Mouse (Mus musculus) ES-E14 (cell line): Measurements from ENCODE around the gene Dzip1.

Experiments used
- CHD2 ChIP-seq: IDR thresholded peaks from 2 replicates; pipeline ENCODE4 v1.6.1; 2014; ENCODE audit warnings: mild to moderate bottlenecking, low read depth, low read length, inconsistent platforms
- ZNF384 ChIP-seq: IDR thresholded peaks from 2 replicates; pipeline ENCODE4 v1.6.1; 2012; ENCODE audit warnings: low read depth, low read length, inconsistent platforms

DNA sequence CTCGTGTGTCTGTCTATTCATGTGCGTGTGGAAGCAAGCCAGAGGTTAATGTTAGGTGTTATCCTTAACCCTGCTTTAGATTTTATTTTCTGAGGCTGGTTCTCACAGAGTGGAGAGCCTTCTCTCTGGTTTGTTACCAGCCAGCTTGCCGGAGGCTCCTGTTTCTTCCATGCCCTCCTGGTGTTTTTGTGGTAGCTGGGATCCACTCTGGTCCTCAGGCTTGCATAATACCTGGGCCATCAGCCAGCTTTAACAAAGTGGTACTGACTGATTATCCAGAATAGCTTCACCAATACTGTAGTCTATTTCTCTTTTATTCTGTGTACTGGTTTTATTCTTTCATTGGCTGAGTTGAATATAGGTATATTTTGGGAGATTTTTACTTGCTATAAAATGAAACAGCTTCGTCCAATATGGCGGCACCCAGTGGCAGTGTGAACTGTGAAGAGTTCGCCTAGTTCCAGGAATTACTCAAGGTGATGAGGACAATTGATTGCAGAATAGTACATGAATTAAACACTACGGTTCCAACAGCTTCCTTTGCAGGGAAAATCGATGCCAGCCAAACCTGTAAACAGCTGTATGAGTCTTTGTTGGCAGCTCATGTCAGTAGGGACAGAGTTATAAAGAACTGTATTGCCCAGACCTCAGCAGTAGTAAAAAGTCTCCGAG lies 26.8 kb upstream of the Dzip1 start:
- TF ChIP-seq ZNF384 (no peak), CHD2 (no peak)
